Mouse (Mus musculus): Measurements from ENCODE around the gene Alyref2. TPM values are rescaled to one million over a fixed set of nuclear protein-coding genes. Genes with fewer than 3 reads are reported as not detected.

Gene Alyref2
- total RNA-seq (2023): 5.9 TPM

GRCm38 (mm10) chr1:171503250-171503591 lies at the start of gene Alyref2:
Gene Alyref2, plus strand, starts transcription at chr1:171503478.

GRCm38 (mm10) chr1:171535194-171535593 lies 31.9 kb downstream of the Alyref2 start, which contains the start of gene Itln1:
Gene Itln1, minus strand, starts transcription at chr1:171535294.

Other genes with a start within 250 kb of the Alyref2 start
- 69.6 TPM for gene B4galt3, start 233.2 kb upstream of the Alyref2 start, total RNA-seq (2023)
- 43.1 TPM for gene Ppox, start 222.3 kb upstream of the Alyref2 start, total RNA-seq (2023)
- 42.5 TPM for gene Usp21, start 215.5 kb upstream of the Alyref2 start, total RNA-seq (2023)
- gene Ufc1, start 208.5 kb upstream of the Alyref2 start, total RNA-seq (2023): 53.9 TPM
- gene Dedd, start 174.3 kb upstream of the Alyref2 start, total RNA-seq (2023): 30.6 TPM
- gene Nit1, start 157.8 kb upstream of the Alyref2 start, total RNA-seq (2023): 16.8 TPM
- gene Pfdn2, start 157.8 kb upstream of the Alyref2 start, total RNA-seq (2023): 72.0 TPM
- gene Klhdc9, start 142.7 kb upstream of the Alyref2 start, total RNA-seq (2023): 0.35 TPM
- gene Nectin4, start 133.4 kb upstream of the Alyref2 start, total RNA-seq (2023): 0.29 TPM
- 171 TPM for gene Arhgap30, start 114.5 kb upstream of the Alyref2 start, total RNA-seq (2023)
- gene Usf1, start 92.2 kb upstream of the Alyref2 start, total RNA-seq (2023): 80.1 TPM
- gene Tstd1, start 84.6 kb upstream of the Alyref2 start, total RNA-seq (2023): 5.9 TPM
- 3.1 TPM for gene F11r, start 65.9 kb upstream of the Alyref2 start, total RNA-seq (2023)
- not detected for gene Itln1, start 31.8 kb downstream of the Alyref2 start, total RNA-seq (2023)
- 4.4 TPM for gene Cd244a, start 55.7 kb downstream of the Alyref2 start, total RNA-seq (2023)
- gene Ly9, start 103.9 kb downstream of the Alyref2 start, total RNA-seq (2023): 92.9 TPM
- 8.6 TPM for gene Slamf7, start 149.6 kb downstream of the Alyref2 start, total RNA-seq (2023)
- gene Cd48, start 178.5 kb downstream of the Alyref2 start, total RNA-seq (2023): 70.4 TPM

All from CD4-positive naive resting alpha-beta T cell, adult 76 days (primary cell).